Mouse (Mus musculus) forebrain, embryonic 14.5 days (tissue): ENCODE results near the gene Diras1. TPM values are rescaled to one million over a fixed set of nuclear protein-coding genes. Genes with fewer than 3 reads are reported as not detected.
"Not testable (repeated sequence)": the region's sequence is repeated elsewhere in the genome, so short reads cannot be mapped to it uniquely, and the experiment has no call there.

Experiments
- ATAC-seq: fragments of 200-750 bp; cut with Nextera tagmentation; 2 replicates; pipeline ENCODE4 v1.8.0; 2017; ENCODE audit warnings: mild to moderate bottlenecking, moderate library complexity
- DNase-seq: peaks from one replicate; pipeline ENCODE4 v3.0.0-alpha.2; 2015; ENCODE audit warnings: low spot score
- H3K27ac ChIP-seq: fragments of 300-500 bp; sonication (generic); 2 replicates; pipeline ENCODE4 v1.5.1; 2014; ENCODE audit warnings: low read depth, mild to moderate bottlenecking, control low read depth, low read length, moderate library complexity
- H3K27me3 ChIP-seq: fragments of 300-500 bp; sonication (generic); replicated peaks from 2 replicates; pipeline ENCODE4 v1.6.1; 2014; ENCODE audit warnings: low read length, control low read depth, mixed read lengths; ENCODE audit not compliant: control insufficient read depth, insufficient read depth
- H3K36me3 ChIP-seq: fragments of 300-500 bp; sonication (generic); 2 replicates; pipeline ENCODE4 v1.6.1; 2014; ENCODE audit warnings: low read length, control low read depth; ENCODE audit not compliant: control insufficient read depth, insufficient read depth
- H3K4me1 ChIP-seq: fragments of 300-500 bp; sonication (generic); 2 replicates; pipeline ENCODE4 v1.6.1; 2014; ENCODE audit warnings: antibody characterized with exemption, low read length, control low read depth; ENCODE audit not compliant: control insufficient read depth, insufficient read depth
- H3K4me2 ChIP-seq: fragments of 300-500 bp; sonication (generic); 2 replicates; pipeline ENCODE4 v1.6.1; 2014; ENCODE audit warnings: mild to moderate bottlenecking, control low read depth, low read length
- H3K4me3 ChIP-seq: fragments of 300-500 bp; sonication (generic); 2 replicates; pipeline ENCODE4 v1.5.1; 2014; ENCODE audit warnings: low read depth, low read length, control low read depth
- H3K9ac ChIP-seq: fragments of 300-500 bp; sonication (generic); 2 replicates; pipeline ENCODE4 v1.6.1; 2014; ENCODE audit warnings: mild to moderate bottlenecking, low read length, control low read depth, moderate library complexity
- H3K9me3 ChIP-seq: fragments of 300-500 bp; sonication (generic); replicated peaks from 2 replicates; pipeline ENCODE4 v1.6.1; 2016; ENCODE audit warnings: low read length, control low read depth, mixed read lengths; ENCODE audit not compliant: control insufficient read depth
- WGBS: fragments of 180-500 bp; shearing (Covaris S2); extraction: QIAGEN DNeasy Blood & Tissue Kit; methylation state at CpG from one replicate; pipeline ENCODE4 v1.1.7; 2014; 5-methylcytosine and 5-hydroxymethylcytosine counted together
- polyA plus RNA-seq: library from polyadenylated mRNA; unstranded; fragments of >200 nt; fragmentation: Nextera tagmentation; extraction: Ambion mirVana; gene quantifications from 2 replicates; pipeline ENCODE4 v1.2.1, GENCODE M21; 2014

The Diras1 gene
- polyA plus RNA-seq, 1 experiment from 2014 or later, result 19.0 TPM

GRCm38 (mm10) chr10:80990406-80990805, 35.1 kb downstream of the Diras1 start:
- H3K4me1 ChIP-seq, result peaks cover under 1% of the 10 kb centered on the region; the same call in 1 of the 2 replicates
- DNase-seq (no peak), ATAC-seq (no peak)
- no peak overlapping the region for H3K9ac ChIP-seq
- 78% methylated on average over 7 of the region's 7 CpGs for WGBS
- no peak overlapping the region for H3K27ac ChIP-seq
- H3K27me3 ChIP-seq, result peaks cover 15% of the 10 kb centered on the region
- no peak overlapping the region for H3K4me3 ChIP-seq
- H3K9me3 ChIP-seq, result no peaks in the 10 kb centered on the region
- H3K36me3 ChIP-seq, result no peaks in the 10 kb centered on the region
- H3K4me2 ChIP-seq, result no peak overlapping the region

DNA sequence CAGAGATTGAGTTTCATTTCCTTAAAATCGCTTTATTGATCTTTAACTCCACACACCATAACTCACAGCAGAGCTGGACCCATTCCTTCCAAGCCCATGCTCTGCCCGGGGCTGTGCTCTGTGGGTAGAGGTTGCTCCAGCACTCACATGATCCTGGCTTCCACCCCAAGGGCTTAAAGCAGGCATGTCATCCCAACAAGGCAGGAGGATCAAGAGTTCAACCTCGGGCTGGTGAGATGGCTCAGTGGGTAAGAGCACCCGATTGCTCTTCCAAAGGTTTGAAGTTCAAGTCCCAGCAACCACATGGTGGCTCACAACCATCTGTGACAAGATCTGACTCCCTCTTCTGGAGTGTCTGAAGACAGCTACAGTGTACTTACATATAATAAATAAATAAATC, 35.6 kb downstream of the Diras1 start:
- 69% methylated on average over 4 of the region's 4 CpGs for WGBS
- ATAC-seq, result not testable (repeated sequence)

GRCm38 (mm10) chr10:80989446-80989845, 36.0 kb downstream of the Diras1 start:
- Histone ChIP-seq H3K9me3 (no peaks in the 10 kb centered on the region), H3K4me1 (peaks cover 2% of the 10 kb centered on the region; the same call in 1 of the 2 replicates), H3K27ac (no peak overlapping the region), H3K4me3 (no peak overlapping the region), H3K4me2 (no peak overlapping the region), H3K36me3 (no peaks in the 10 kb centered on the region), H3K27me3 (peaks cover 23% of the 10 kb centered on the region), H3K9ac (no peak overlapping the region)
- DNase-seq (no peak), ATAC-seq (no peak)
- WGBS, result 68% methylated on average over 6 of the region's 6 CpGs

More for the DNA sequence above, 35.6 kb downstream of the Diras1 start:
- peaks cover 20% of the 10 kb centered on the region for H3K27me3 ChIP-seq
- H3K27ac ChIP-seq, H3K4me1 ChIP-seq, H3K4me2 ChIP-seq, DNase-seq, H3K9ac ChIP-seq, H3K36me3 ChIP-seq, H3K4me3 ChIP-seq, H3K9me3 ChIP-seq: not testable (repeated sequence)

DNA sequence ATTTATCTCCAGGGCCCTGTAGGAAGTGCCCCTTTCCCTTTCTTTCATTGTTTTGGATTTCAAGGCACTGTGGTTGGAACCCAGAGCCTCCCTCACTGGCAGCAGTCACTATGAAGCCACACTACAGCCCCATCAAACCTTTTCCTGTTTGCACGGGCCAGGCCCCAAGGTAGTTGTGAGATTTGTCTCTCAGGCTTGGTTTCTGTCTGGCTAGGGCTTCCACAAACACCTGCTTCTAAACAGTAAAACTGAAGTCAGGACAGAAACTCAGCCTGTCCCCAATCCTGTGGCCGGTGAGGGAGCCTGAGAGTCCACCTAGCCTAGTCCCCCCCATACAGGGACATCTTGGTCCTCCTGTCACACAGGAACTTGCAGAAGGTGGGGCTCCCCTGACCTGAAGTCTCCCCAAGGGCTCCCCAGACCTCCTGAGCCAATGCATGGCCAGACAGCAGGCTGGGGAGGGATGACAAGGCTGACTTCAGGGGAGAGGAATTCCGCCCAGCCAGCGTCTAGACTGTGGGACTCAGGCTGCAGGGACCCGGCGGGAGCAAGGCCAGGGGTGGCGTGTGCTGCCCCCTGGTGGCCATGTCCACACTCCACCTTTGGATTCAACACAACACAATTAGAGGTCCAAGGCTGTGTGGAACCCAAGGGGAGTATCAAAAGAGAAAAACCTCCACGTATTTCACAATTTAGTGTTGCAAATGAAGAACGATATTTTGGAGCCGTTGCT, 37.6 kb downstream of the Diras1 start:
- peaks cover 2% of the 10 kb centered on the region; the same call in 1 of the 2 replicates for H3K4me1 ChIP-seq
- WGBS, result 15% methylated on average over 10 of the region's 10 CpGs
- no peaks in the 10 kb centered on the region for H3K36me3 ChIP-seq
- no peaks in the 10 kb centered on the region for H3K9me3 ChIP-seq
- no peak overlapping the region for H3K27ac ChIP-seq
- peaks cover 25% of the 10 kb centered on the region for H3K27me3 ChIP-seq
- DNase-seq (peak; percentile 87), ATAC-seq (peak; percentile 86)
- no peak overlapping the region for H3K4me2 ChIP-seq
- no peak overlapping the region for H3K9ac ChIP-seq
- no peak overlapping the region for H3K4me3 ChIP-seq

GRCm38 (mm10) chr10:80986754-80987153, 38.7 kb downstream of the Diras1 start:
- no peak for DNase-seq
- no peak for ATAC-seq
- Histone ChIP-seq H3K9me3 (no peaks in the 10 kb centered on the region), H3K4me3 (no peak overlapping the region), H3K36me3 (no peaks in the 10 kb centered on the region), H3K4me2 (no peak overlapping the region), H3K9ac (no peak overlapping the region), H3K27ac (no peak overlapping the region), H3K27me3 (peaks cover 25% of the 10 kb centered on the region), H3K4me1 (peaks cover 2% of the 10 kb centered on the region; the same call in 1 of the 2 replicates)
- WGBS, result 72% methylated on average over 6 of the region's 6 CpGs

DNA sequence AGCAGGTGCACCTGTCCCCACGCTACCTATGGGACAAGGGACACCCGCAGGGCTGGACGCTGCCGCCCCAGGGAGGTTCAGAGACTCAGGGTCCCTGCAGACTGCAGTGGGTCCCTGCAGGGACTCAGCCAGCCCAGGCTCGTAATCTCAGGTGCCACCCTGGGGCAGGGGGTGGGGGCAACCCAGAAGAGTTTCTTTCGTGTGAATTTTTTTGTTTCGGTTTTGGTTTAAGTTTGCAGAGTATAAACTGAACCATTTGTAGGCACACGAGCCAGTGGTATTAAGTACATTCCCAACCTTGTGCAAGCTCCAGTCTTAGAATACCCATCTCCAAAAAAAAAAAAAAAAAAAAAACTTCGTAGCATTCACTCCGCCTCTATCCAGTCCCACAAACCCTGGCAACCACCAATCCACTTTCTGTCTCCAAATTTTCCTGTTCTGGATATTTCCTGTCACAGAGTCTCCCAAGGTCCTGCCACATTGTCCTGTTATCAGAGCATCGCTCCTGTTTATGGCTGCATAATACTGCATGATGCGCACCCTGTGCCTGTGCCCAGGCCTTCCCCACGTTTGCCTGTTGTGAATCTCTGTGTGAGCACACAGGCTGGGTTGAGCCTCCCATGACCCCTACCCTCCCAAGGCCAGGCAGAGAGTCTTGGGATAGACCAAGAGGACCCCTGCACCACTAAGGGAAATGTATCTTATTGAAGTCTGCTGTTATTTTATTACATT, 39.3 kb downstream of the Diras1 start:
- 27% methylated on average over 13 of the region's 13 CpGs for WGBS
- peak overlapping the region; percentile 32; the same call in 1 of the 2 replicates for H3K9ac ChIP-seq
- H3K9me3 ChIP-seq, result no peaks in the 10 kb centered on the region
- H3K27ac ChIP-seq, result no peak overlapping the region
- H3K4me1 ChIP-seq, result peaks cover 2% of the 10 kb centered on the region; the same call in 1 of the 2 replicates
- ATAC-seq (no peak), DNase-seq (no peak)
- no peaks in the 10 kb centered on the region for H3K36me3 ChIP-seq
- H3K4me2 ChIP-seq, result 0 out of 2 replicates have a peak overlapping the region, but pooled peaks have one; percentile 18
- H3K4me3 ChIP-seq, result no peak overlapping the region
- peaks cover 25% of the 10 kb centered on the region for H3K27me3 ChIP-seq

- Histone ChIP-seq H3K36me3 (no peaks in the 10 kb centered on the region), H3K27ac (no peak overlapping the region), H3K4me1 (peaks cover 2% of the 10 kb centered on the region; the same call in 1 of the 2 replicates), H3K9me3 (no peaks in the 10 kb centered on the region), H3K4me3 (no peak overlapping the region), H3K27me3 (peaks cover 25% of the 10 kb centered on the region), H3K4me2 (0 out of 2 replicates have a peak overlapping the region, but pooled peaks have one; percentile 18), H3K9ac (peak overlapping the region; percentile 32; the same call in 1 of the 2 replicates)
- ATAC-seq (no peak), DNase-seq (no peak)
- WGBS, result 8% methylated on average over 36 of the region's 37 CpGs
Observed at GRCm38 (mm10) chr10:80985241-80985969, 40.1 kb downstream of the Diras1 start.

DNA sequence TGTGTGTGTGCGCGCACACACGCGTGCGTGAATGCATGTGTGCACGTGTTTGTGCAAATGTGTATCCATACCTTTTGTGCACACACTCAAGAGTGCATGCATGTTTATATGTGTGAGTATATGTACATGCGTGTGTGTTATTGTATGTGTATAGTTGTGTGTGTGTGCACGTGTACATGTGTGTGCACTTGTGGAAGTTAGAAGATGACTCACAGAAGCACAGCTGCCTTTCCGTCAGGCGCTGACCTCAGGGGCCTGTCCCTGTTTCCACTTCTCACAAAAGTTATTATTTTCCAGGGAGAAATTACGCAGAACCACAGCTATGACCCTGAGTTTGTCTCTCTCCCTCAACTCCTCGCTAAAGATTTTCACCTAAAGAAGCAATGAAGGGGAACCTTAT, 41.2 kb downstream of the Diras1 start:
- ATAC-seq (no peak), DNase-seq (no peak)
- H3K4me1 ChIP-seq, result peaks cover 2% of the 10 kb centered on the region; the same call in 1 of the 2 replicates
- H3K27ac ChIP-seq, result no peak overlapping the region
- H3K9me3 ChIP-seq, result no peaks in the 10 kb centered on the region
- 88% methylated on average over 12 of the region's 12 CpGs for WGBS
- H3K36me3 ChIP-seq, result no peaks in the 10 kb centered on the region
- peaks cover 25% of the 10 kb centered on the region for H3K27me3 ChIP-seq
- H3K4me2 ChIP-seq, result no peak overlapping the region
- H3K4me3 ChIP-seq, result no peak overlapping the region
- H3K9ac ChIP-seq, result no peak overlapping the region
